In the genomic region with DNA sequence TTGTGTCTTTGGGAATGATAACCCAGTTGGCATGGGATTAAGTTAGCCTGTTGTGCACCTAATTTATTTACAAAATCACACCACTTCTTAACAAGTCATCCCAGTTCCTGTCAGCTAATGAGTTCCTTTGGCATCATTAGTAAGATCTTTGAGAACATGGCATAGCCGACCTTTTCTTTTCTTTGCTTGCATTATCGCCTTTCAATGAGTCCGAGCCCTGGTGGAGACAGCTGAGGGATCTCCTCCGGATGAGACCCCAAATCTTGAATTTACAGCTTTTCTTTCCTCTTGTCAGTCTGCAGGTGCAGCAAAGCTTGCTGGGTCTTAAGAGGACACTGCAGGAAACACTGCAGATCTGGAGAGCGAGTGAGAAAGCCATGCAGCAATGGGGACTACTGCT, we compare ENCODE assay signal across 31 mouse cellular contexts. TPM values are rescaled to one million over a fixed set of nuclear protein-coding genes. Genes with fewer than 3 reads are reported as not detected.
"Had no signal": no experiment of that assay in that cellular context is flagged by ENCODE, and none has a peak within 500 bp of the region (broad histone marks: within the 10 kb centered on the region; RNA-seq: fewer than 3 reads in every experiment).

A gene (plus strand): TSS at position 301 of the 400 bp plus-strand sequence.

- H3K9ac ChIP-seq: heart, embryonic 13.5 days; heart, embryonic 15.5 days; hindbrain, embryonic 12.5 days; hindbrain, embryonic 14.5 days; intestine, embryonic 15.5 days; limb, embryonic 12.5 days; liver, embryonic 13.5 days; liver, embryonic 15.5 days; liver, postnatal 0 days had no signal

- H3K36me3 ChIP-seq: heart, embryonic 13.5 days; heart, embryonic 15.5 days; hindbrain, embryonic 10.5 days; hindbrain, embryonic 12.5 days; intestine, embryonic 15.5 days; limb, embryonic 10.5 days; limb, embryonic 12.5 days; liver, embryonic 13.5 days; liver, embryonic 15.5 days had no signal

- H3K27ac ChIP-seq: gastrocnemius, adult 2 months; heart, adult 2 months; heart, embryonic 13.5 days; heart, embryonic 15.5 days; hindbrain, embryonic 10.5 days; hindbrain, embryonic 12.5 days; hindbrain, embryonic 14.5 days; intestine, embryonic 15.5 days; layer of hippocampus, adult 2 months; left cerebral cortex, adult 2 months; limb, embryonic 10.5 days; limb, embryonic 12.5 days; liver, embryonic 13.5 days; liver, embryonic 15.5 days had no signal

- H3K27me3 ChIP-seq: hindbrain, embryonic 12.5 days; intestine, embryonic 15.5 days; liver, embryonic 13.5 days; liver, embryonic 15.5 days had no signal

- H3K9me3 ChIP-seq: heart, embryonic 13.5 days; heart, embryonic 15.5 days; hindbrain, embryonic 10.5 days; hindbrain, embryonic 12.5 days; intestine, embryonic 15.5 days; limb, embryonic 10.5 days; limb, embryonic 12.5 days; liver, embryonic 13.5 days; liver, embryonic 15.5 days had no signal

- H3K4me3 ChIP-seq: gastrocnemius, adult 2 months; heart, adult 2 months; heart, embryonic 13.5 days; heart, embryonic 15.5 days; hindbrain, embryonic 10.5 days; hindbrain, embryonic 12.5 days; intestine, embryonic 15.5 days; layer of hippocampus, adult 2 months; left cerebral cortex, adult 2 months; limb, embryonic 10.5 days; limb, embryonic 12.5 days; liver, embryonic 13.5 days; liver, embryonic 15.5 days had no signal

- DNase-seq: gastrocnemius, adult 2 months; gastrocnemius, postnatal 10 days; gastrocnemius, postnatal 25 days; heart, adult 2 months; heart, postnatal 14 days; heart, postnatal 4 days; kidney, adult 18-20 months; kidney, adult 9 months; kidney, postnatal 36 days; liver; liver, embryonic 13.5 days; liver, postnatal 0 days had no signal

- H3K4me1 ChIP-seq: heart, embryonic 13.5 days; heart, embryonic 15.5 days; hindbrain, embryonic 10.5 days; hindbrain, embryonic 12.5 days; intestine, embryonic 15.5 days; limb, embryonic 10.5 days; limb, embryonic 12.5 days; liver, embryonic 13.5 days; liver, embryonic 15.5 days had no signal

- ATAC-seq: hindbrain, embryonic 16.5 days; inflammation-experienced regulatory T-cells, adult 6 months; intestine, embryonic 15.5 days; intestine, postnatal 0 days; liver, postnatal 0 days had no signal

- H3K4me2 ChIP-seq: heart, embryonic 11.5 days; heart, embryonic 13.5 days; heart, embryonic 15.5 days; hindbrain, embryonic 12.5 days; hindbrain, embryonic 14.5 days; intestine, embryonic 15.5 days; limb, embryonic 12.5 days; liver, embryonic 11.5 days; liver, embryonic 13.5 days; liver, embryonic 15.5 days had no signal

RNA-seq across cellular contexts. Expression of the gene that starts here (rescaled TPM):
- polyA plus RNA-seq: frontal cortex, adult 2 months; heart, adult 2 months; heart, embryonic 11.5 days; heart, embryonic 13.5 days; heart, embryonic 15.5 days; heart, postnatal 0 days; hindbrain, embryonic 10.5 days; hindbrain, embryonic 12.5 days; hindbrain, embryonic 14.5 days; hindbrain, embryonic 16.5 days; inflammation-experienced regulatory T-cells, adult 6 months; intestine, embryonic 15.5 days; intestine, postnatal 0 days; limb, embryonic 10.5 days; limb, embryonic 12.5 days; limb, embryonic 14.5 days; liver, embryonic 11.5 days; liver, embryonic 13.5 days; liver, embryonic 15.5 days; liver, postnatal 0 days had no signal
